Mouse (Mus musculus) olfactory bulb, adult 2 months (tissue): Measurements from ENCODE around the gene Rbck1. TPM values are rescaled to one million over a fixed set of nuclear protein-coding genes. Genes with fewer than 3 reads are reported as not detected.
A peak's percentile ranks its signal among the peaks of the same experiment; 100 is the strongest.

ENCODE experiments used
- H3K27ac ChIP-seq: fragments of 200-500 bp; 2 replicates; pipeline ENCODE4 v1.5.1; 2012; ENCODE audit warnings: low read depth, low read length; ENCODE audit not compliant: insufficient read depth
- H3K4me1 ChIP-seq: fragments of 200-500 bp; 2 replicates; pipeline ENCODE4 v1.6.1; 2012; ENCODE audit warnings: low read length; ENCODE audit not compliant: control insufficient read depth, insufficient read depth
- H3K4me3 ChIP-seq: fragments of 200-500 bp; 2 replicates; pipeline ENCODE4 v1.5.1; 2012; ENCODE audit warnings: mild to moderate bottlenecking, low read depth, low read length, moderate library complexity; ENCODE audit not compliant: insufficient read depth
- CTCF ChIP-seq: fragments of 200-500 bp; IDR thresholded peaks from 2 replicates; pipeline ENCODE4 v1.5.1; 2012; ENCODE audit warnings: low read depth, mild to moderate bottlenecking, low read length, moderate library complexity; ENCODE audit not compliant: insufficient read depth
- POLR2A ChIP-seq: fragments of 200-500 bp; IDR thresholded peaks from 2 replicates; pipeline ENCODE4 v1.6.1; 2012; ENCODE audit warnings: mild to moderate bottlenecking, low read depth, low read length, moderate library complexity; ENCODE audit not compliant: insufficient read depth
- WGBS: fragments of 180-500 bp; shearing (Covaris S2); methylation state at CpG from one replicate; pipeline ENCODE4 v1.1.7; 2018; 5-methylcytosine and 5-hydroxymethylcytosine counted together
- polyA plus RNA-seq: library from polyadenylated mRNA; stranded (reverse); fragments of >200 nt; gene quantifications from 2 replicates; pipeline ENCODE4 v1.2.4, GENCODE M21; 2012; ENCODE audit warnings: low replicate concordance; ENCODE audit not compliant: missing spikeins, insufficient read depth, insufficient read length

Rbck1 gene
- polyA plus RNA-seq: not detected in 2 replicates

- peaks cover 17% of the 10 kb centered on the region for H3K4me1 ChIP-seq
- TF ChIP-seq CTCF (no peak), POLR2A (peak; percentile 35; the same call in 1 of the 2 replicates)
- peak within 1 kb of the TSS; percentile 48; the same call in 1 of the 2 replicates for H3K27ac ChIP-seq
- WGBS: under 1% methylated on average over 54 of the region's 54 CpGs
- peak within 1 kb of the TSS; percentile 82 for H3K4me3 ChIP-seq
Measured at GRCm38 (mm10) chr2:152332101-152332825, at the start of gene Rbck1. Gene Rbck1, minus strand, starts transcription at chr2:152332653.

- peak within 1 kb of the TSS; percentile 68 for H3K4me3 ChIP-seq
- H3K4me1 ChIP-seq: peaks cover 24% of the 10 kb centered on the region
- 3% methylated on average over 16 of the region's 16 CpGs for WGBS
- TF ChIP-seq POLR2A (no peak; the same call in 1 of the 2 replicates), CTCF (no peak)
- H3K27ac ChIP-seq: peak within 1 kb of the TSS; percentile 77
Measured at GRCm38 (mm10) chr2:152376345-152376741, 43.9 kb upstream of the Rbck1 start, which contains the start of gene Nrsn2. Gene Nrsn2, minus strand, starts transcription at chr2:152376638.

- H3K4me3 ChIP-seq: peak overlapping the region; percentile 68
- peak overlapping the region; percentile 77 for H3K27ac ChIP-seq
- WGBS: 10% methylated on average over 21 of the region's 21 CpGs
- no peak for TF ChIP-seq POLR2A
- TF ChIP-seq CTCF: no peak
- peaks cover 24% of the 10 kb centered on the region for H3K4me1 ChIP-seq
Measured at GRCm38 (mm10) chr2:152375652-152376344, 43.3 kb upstream of the Rbck1 start.

DNA sequence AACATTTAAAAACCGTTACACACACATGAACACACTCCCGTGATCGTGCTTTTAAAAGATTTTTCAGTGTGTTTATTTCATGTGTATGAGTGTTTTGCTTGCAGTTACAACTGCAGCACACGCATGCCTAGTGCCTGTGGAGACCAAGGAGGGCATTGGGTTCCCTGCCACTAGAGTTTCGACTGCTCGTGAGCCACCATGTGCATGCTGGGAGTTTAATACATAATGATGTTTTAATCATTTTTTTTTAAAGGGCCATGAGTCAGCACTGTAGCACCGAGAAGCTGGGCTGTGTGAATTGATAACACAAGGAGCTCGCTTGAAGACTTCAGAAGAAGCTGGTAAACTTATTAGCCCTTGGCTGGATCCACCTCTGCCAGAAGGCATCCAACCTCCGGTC is 41.1 kb upstream of the Rbck1 start:
- TF ChIP-seq POLR2A (no peak), CTCF (no peak)
- peaks cover 26% of the 10 kb centered on the region for H3K4me1 ChIP-seq
- WGBS: 62% methylated on average over 9 of the region's 9 CpGs
- no peak overlapping the region for H3K27ac ChIP-seq
- H3K4me3 ChIP-seq: no peak overlapping the region

GRCm38 (mm10) chr2:152372661-152373060 is 40.2 kb upstream of the Rbck1 start:
- Histone ChIP-seq H3K4me3 (no peak overlapping the region), H3K4me1 (peaks cover 27% of the 10 kb centered on the region), H3K27ac (no peak overlapping the region)
- WGBS: 85% methylated on average over 4 of the region's 4 CpGs
- TF ChIP-seq POLR2A: no peak
- no peak for TF ChIP-seq CTCF

- Histone ChIP-seq H3K4me3 (no peak overlapping the region), H3K27ac (no peak overlapping the region), H3K4me1 (peaks cover 27% of the 10 kb centered on the region)
- TF ChIP-seq POLR2A: no peak
- no peak for TF ChIP-seq CTCF
- WGBS: 50% methylated on average over 7 of the region's 7 CpGs
Measured at GRCm38 (mm10) chr2:152372104-152372503, 39.7 kb upstream of the Rbck1 start.

DNA sequence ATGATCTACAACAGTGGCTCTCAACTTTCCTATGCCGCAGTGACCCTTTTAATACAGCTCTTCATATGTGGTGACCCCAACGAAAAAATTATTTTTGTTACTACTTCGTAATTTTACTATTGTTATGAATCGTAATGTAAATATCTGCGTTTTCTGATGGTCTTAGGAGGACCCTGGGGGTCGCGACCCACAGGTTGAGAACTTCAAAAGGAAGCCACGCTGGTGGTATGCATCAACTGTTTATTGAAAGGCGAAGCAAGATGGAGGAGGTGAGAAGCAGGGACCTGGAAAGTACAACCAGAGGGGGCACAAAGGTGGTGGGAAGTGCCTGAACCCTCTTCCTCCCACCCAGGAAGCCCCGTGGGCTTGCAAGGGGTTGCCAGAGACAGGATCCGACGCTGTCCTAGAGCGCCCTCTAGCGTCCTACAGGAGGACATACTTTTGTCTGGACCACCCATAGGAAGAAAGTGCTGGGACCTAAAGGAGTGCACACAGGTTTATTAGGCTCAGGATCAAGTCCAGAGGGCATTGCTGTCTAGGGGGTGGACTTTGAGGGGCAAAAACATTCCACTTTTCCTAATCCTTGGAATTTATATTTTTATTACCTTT is 36.2 kb upstream of the Rbck1 start:
- no peak overlapping the region for H3K27ac ChIP-seq
- peak; percentile 66 for TF ChIP-seq CTCF
- no peak for TF ChIP-seq POLR2A
- H3K4me1 ChIP-seq: 0 out of 2 replicates have a peak, but pooled peaks cover 8% of the 10 kb centered on the region
- no peak overlapping the region for H3K4me3 ChIP-seq
- WGBS: 34% methylated on average over 14 of the region's 14 CpGs

DNA sequence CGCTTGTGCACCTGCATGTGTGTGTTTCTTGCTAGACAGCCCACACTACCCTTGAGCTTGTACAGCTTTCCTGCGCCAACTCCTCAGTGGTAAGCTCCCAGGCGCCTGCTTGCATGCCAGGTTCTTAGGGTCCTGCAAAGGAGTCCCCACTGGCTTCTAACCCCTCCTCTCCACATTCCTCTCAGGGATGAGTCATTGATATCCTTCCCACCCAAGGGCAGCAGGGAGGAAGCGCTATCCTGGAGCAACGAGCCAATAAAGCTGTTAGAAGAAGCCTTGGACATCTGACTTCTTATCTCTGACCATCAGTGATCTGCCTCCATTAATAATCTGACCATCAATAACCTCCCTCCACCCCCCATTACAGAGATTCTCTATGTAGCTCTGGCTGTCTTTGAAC is 35.5 kb upstream of the Rbck1 start:
- no peak for TF ChIP-seq CTCF
- TF ChIP-seq POLR2A: no peak
- WGBS: 71% methylated on average over 5 of the region's 5 CpGs
- no peak overlapping the region for H3K27ac ChIP-seq

More for the DNA sequence above, 35.5 kb upstream of the Rbck1 start:
- Histone ChIP-seq H3K4me1 (0 out of 2 replicates have a peak, but pooled peaks cover 8% of the 10 kb centered on the region), H3K4me3 (no peak overlapping the region)
